ENCODE assay signal across 22 mouse cellular contexts in genomic region chr8:8809835-8810439, GRCm38 (mm10).
DNase-seq lines count a peak whose midpoint lies in the region; ATAC-seq lines count a peak whose summit lies in the region.
"Had no signal": no experiment of that assay in that cellular context is flagged by ENCODE, and none has a peak within 500 bp of the region (broad histone marks: within the 10 kb centered on the region; RNA-seq: fewer than 3 reads in every experiment).

No protein-coding gene starts in this region.

- H3K4me2 ChIP-seq in neural tube, embryonic 11.5 days (ENCODE audit: low read depth), result no peak overlapping the region
- no peak overlapping the region for H3K4me2 ChIP-seq in hindbrain, embryonic 14.5 days (replicated peaks)
- H3K4me2 ChIP-seq in kidney, embryonic 16.5 days (replicated peaks; ENCODE audit: low read depth, low read length), result no peak overlapping the region
- H3K4me2 ChIP-seq in liver, embryonic 11.5 days, result no peak overlapping the region
- H3K4me2 ChIP-seq: embryonic facial prominence, embryonic 13.5 days; heart, embryonic 12.5 days; liver, embryonic 15.5 days; stomach, embryonic 15.5 days had no signal

- no peaks in the 10 kb centered on the region for H3K27me3 ChIP-seq in neural tube, embryonic 11.5 days (ENCODE audit: control insufficient read depth, insufficient read depth, low read length)
- no peaks in the 10 kb centered on the region for H3K27me3 ChIP-seq in hindbrain, embryonic 14.5 days (ENCODE audit: control insufficient read depth, insufficient read depth, low read length)
- H3K27me3 ChIP-seq in kidney, embryonic 16.5 days (ENCODE audit: insufficient read depth, low read length), result peaks cover 9% of the 10 kb centered on the region; the same call in 1 of the 2 replicates
- H3K27me3 ChIP-seq in liver, embryonic 11.5 days (replicated peaks; ENCODE audit: control insufficient read depth, insufficient read depth, low read length), result no peaks in the 10 kb centered on the region
- H3K27me3 ChIP-seq: embryonic facial prominence, embryonic 13.5 days; heart, embryonic 12.5 days; liver, embryonic 15.5 days; stomach, embryonic 15.5 days had no signal

- no peak overlapping the region for H3K4me3 ChIP-seq in neural tube, embryonic 11.5 days (ENCODE audit: low read depth, low read length)
- no peak overlapping the region for H3K4me3 ChIP-seq in hindbrain, embryonic 14.5 days (replicated peaks; ENCODE audit: low read length)
- H3K4me3 ChIP-seq in kidney, embryonic 16.5 days (ENCODE audit: low read length), result no peak overlapping the region
- no peak overlapping the region for H3K4me3 ChIP-seq in liver, embryonic 11.5 days (ENCODE audit: low read depth, low read length)
- H3K4me3 ChIP-seq: embryonic facial prominence, embryonic 13.5 days; gastrocnemius, adult 2 months; heart, embryonic 12.5 days; layer of hippocampus, adult 2 months; liver, embryonic 15.5 days; stomach, embryonic 15.5 days had no signal

- 44% methylated on average over 9 of the region's 9 CpGs for WGBS in neural tube, embryonic 11.5 days
- 41% methylated on average over 9 of the region's 9 CpGs for WGBS in hindbrain, embryonic 14.5 days
- 21% methylated on average over 9 of the region's 9 CpGs for WGBS in kidney, embryonic 16.5 days
- 68% methylated on average over 9 of the region's 9 CpGs for WGBS in liver, embryonic 11.5 days

- ATAC-seq in neural tube, embryonic 11.5 days (ENCODE audit: insufficient read depth, low FRiP score, low TSS enrichment), result peak; percentile 38; the same call in 1 of the 2 replicates
- peak; percentile 48; the same call in 1 of the 2 replicates for ATAC-seq in hindbrain, embryonic 14.5 days (ENCODE audit: low FRiP score)
- peak; percentile 88 for ATAC-seq in kidney, embryonic 16.5 days (ENCODE audit: low FRiP score, low TSS enrichment)
- ATAC-seq in liver, embryonic 11.5 days (replicated peaks; ENCODE audit: low FRiP score), result no peak
- ATAC-seq: forebrain, postnatal 0 days; midbrain, embryonic 16.5 days had no signal

- H3K4me1 ChIP-seq in neural tube, embryonic 11.5 days (ENCODE audit: control insufficient read depth, insufficient read depth, low read length), result peaks cover 3% of the 10 kb centered on the region; the same call in 1 of the 2 replicates
- H3K4me1 ChIP-seq in hindbrain, embryonic 14.5 days (replicated peaks; ENCODE audit: control insufficient read depth, insufficient read depth, low read length), result 0 out of 2 replicates have a peak, but pooled peaks cover 10% of the 10 kb centered on the region
- H3K4me1 ChIP-seq in kidney, embryonic 16.5 days (ENCODE audit: insufficient read depth, low read length), result peaks cover 9% of the 10 kb centered on the region; the same call in 1 of the 2 replicates
- H3K4me1 ChIP-seq in liver, embryonic 11.5 days (replicated peaks; ENCODE audit: control insufficient read depth, insufficient read depth, low read length), result no peaks in the 10 kb centered on the region
- H3K4me1 ChIP-seq: heart, embryonic 12.5 days; liver, embryonic 15.5 days had no signal

- no peak overlapping the region for H3K27ac ChIP-seq in neural tube, embryonic 11.5 days (ENCODE audit: low read depth, low read length)
- no peak overlapping the region for H3K27ac ChIP-seq in hindbrain, embryonic 14.5 days
- H3K27ac ChIP-seq in kidney, embryonic 16.5 days (ENCODE audit: low read length), result 0 out of 2 replicates have a peak overlapping the region, but pooled peaks have one; percentile 33
- H3K27ac ChIP-seq in liver, embryonic 11.5 days (ENCODE audit: low read depth, low read length), result no peak overlapping the region
- H3K27ac ChIP-seq: embryonic facial prominence, embryonic 13.5 days; gastrocnemius, adult 2 months; layer of hippocampus, adult 2 months; liver, embryonic 15.5 days; stomach, embryonic 15.5 days had no signal

- H3K9me3 ChIP-seq in neural tube, embryonic 11.5 days (ENCODE audit: control insufficient read depth, low read length), result no peaks in the 10 kb centered on the region
- no peaks in the 10 kb centered on the region for H3K9me3 ChIP-seq in hindbrain, embryonic 14.5 days (ENCODE audit: control insufficient read depth, low read length)
- H3K9me3 ChIP-seq in kidney, embryonic 16.5 days (ENCODE audit: low read length), result no peaks in the 10 kb centered on the region
- no peaks in the 10 kb centered on the region for H3K9me3 ChIP-seq in liver, embryonic 11.5 days (ENCODE audit: control insufficient read depth, low read length)
- H3K9me3 ChIP-seq: embryonic facial prominence, embryonic 13.5 days; heart, embryonic 12.5 days; liver, embryonic 15.5 days; stomach, embryonic 15.5 days had no signal

- DNase-seq in neural tube, embryonic 11.5 days (ENCODE audit: low spot score), result no peak
- DNase-seq in neural tube, embryonic 10.5 days (ENCODE audit: extremely low spot score, low spot score), result no peak
- no peak for DNase-seq in hindbrain, embryonic 14.5 days (ENCODE audit: low spot score)
- DNase-seq in mesoderm, embryonic 11.5 days (ENCODE audit: low read depth, low spot score), result peak; percentile 50
- DNase-seq in embryo, embryonic 11 days, result no peak
- no peak for DNase-seq in left cerebral cortex, adult 9 months (ENCODE audit: low spot score in 2 of 2)
- DNase-seq in liver, embryonic 11.5 days (ENCODE audit: low spot score), result no peak
- DNase-seq: adrenal gland, adult 2 months; cerebellum, adult 8-10 months; forebrain, postnatal 0 days; gastrocnemius, adult 2 months; heart, postnatal 36 days; layer of hippocampus, postnatal 36 days; right cerebral cortex, postnatal 25 days; thymus, adult 2 months had no signal

- no peak overlapping the region for H3K9ac ChIP-seq in neural tube, embryonic 11.5 days (ENCODE audit: low read length)
- H3K9ac ChIP-seq in hindbrain, embryonic 14.5 days, result no peak overlapping the region
- no peak overlapping the region for H3K9ac ChIP-seq in kidney, embryonic 16.5 days (replicated peaks; ENCODE audit: low read length)
- no peak overlapping the region for H3K9ac ChIP-seq in liver, embryonic 11.5 days (ENCODE audit: low read depth, low read length)
- H3K9ac ChIP-seq: embryonic facial prominence, embryonic 13.5 days; forebrain, postnatal 0 days; heart, embryonic 12.5 days; liver, embryonic 15.5 days; stomach, embryonic 15.5 days had no signal

- no peaks in the 10 kb centered on the region for H3K36me3 ChIP-seq in neural tube, embryonic 11.5 days (ENCODE audit: control insufficient read depth, insufficient read depth, low read length)
- no peaks in the 10 kb centered on the region for H3K36me3 ChIP-seq in hindbrain, embryonic 14.5 days (replicated peaks; ENCODE audit: control insufficient read depth, insufficient read depth)
- no peaks in the 10 kb centered on the region for H3K36me3 ChIP-seq in kidney, embryonic 16.5 days (ENCODE audit: insufficient read depth, low read length)
- H3K36me3 ChIP-seq in liver, embryonic 11.5 days (ENCODE audit: control insufficient read depth, insufficient read depth, low read length), result no peaks in the 10 kb centered on the region
- H3K36me3 ChIP-seq: embryonic facial prominence, embryonic 13.5 days; heart, embryonic 12.5 days; liver, embryonic 15.5 days; stomach, embryonic 15.5 days had no signal
